ENCODE assay signal across 16 mouse cellular contexts in genomic region chr12:117385697-117386096, GRCm38 (mm10).
DNase-seq lines count a peak whose midpoint lies in the region; ATAC-seq and TF ChIP-seq lines count a peak whose summit lies in the region.
"Had no signal": no experiment of that assay in that cellular context is flagged by ENCODE, and none has a peak within 500 bp of the region (broad histone marks: within the 10 kb centered on the region; RNA-seq: fewer than 3 reads in every experiment).

No protein-coding gene starts in this region.

- H3K27ac ChIP-seq in liver, postnatal 0 days (ENCODE audit: low read depth) = no peak overlapping the region
- no peak overlapping the region for H3K27ac ChIP-seq in liver, embryonic 12.5 days
- H3K27ac ChIP-seq: embryonic facial prominence, embryonic 10.5 days; embryonic facial prominence, embryonic 13.5 days; forebrain, embryonic 12.5 days; forebrain, embryonic 15.5 days; heart, embryonic 15.5 days; hindbrain, embryonic 10.5 days; hindbrain, embryonic 14.5 days had no signal

- no peak for TF ChIP-seq CTCF in liver, postnatal 0 days (IDR thresholded peaks at IDR 0.05; ENCODE audit: low read depth)

- 38% methylated on average over 1 of the region's 1 CpGs for WGBS in liver, postnatal 0 days (ENCODE audit: insufficient replicate concordance)
- 62% methylated on average over 1 of the region's 1 CpGs for WGBS in liver, embryonic 12.5 days (ENCODE audit: insufficient replicate concordance)

- no peaks in the 10 kb centered on the region for H3K27me3 ChIP-seq in liver, postnatal 0 days (ENCODE audit: insufficient read depth, low read length)
- no peaks in the 10 kb centered on the region for H3K27me3 ChIP-seq in liver, embryonic 12.5 days (replicated peaks)
- H3K27me3 ChIP-seq: embryonic facial prominence, embryonic 13.5 days; heart, embryonic 12.5 days had no signal

- no peak for TF ChIP-seq EP300 in liver, postnatal 0 days (IDR thresholded peaks at IDR 0.05; ENCODE audit: low read depth)

- no peak overlapping the region for H3K9ac ChIP-seq in liver, postnatal 0 days (replicated peaks)
- H3K9ac ChIP-seq in liver, embryonic 12.5 days = no peak overlapping the region
- H3K9ac ChIP-seq: embryonic facial prominence, embryonic 13.5 days; forebrain, embryonic 12.5 days; forebrain, embryonic 15.5 days; heart, embryonic 12.5 days; heart, embryonic 15.5 days; hindbrain, embryonic 14.5 days had no signal

- H3K9me3 ChIP-seq in liver, postnatal 0 days (ENCODE audit: low read length) = no peaks in the 10 kb centered on the region
- H3K9me3 ChIP-seq in liver, embryonic 12.5 days (replicated peaks) = no peaks in the 10 kb centered on the region
- H3K9me3 ChIP-seq: embryonic facial prominence, embryonic 10.5 days; embryonic facial prominence, embryonic 13.5 days; forebrain, embryonic 12.5 days; forebrain, embryonic 15.5 days; heart, embryonic 12.5 days; heart, embryonic 15.5 days; hindbrain, embryonic 10.5 days had no signal

- no peak overlapping the region for H3K4me3 ChIP-seq in liver, postnatal 0 days (ENCODE audit: low read depth, low read length)
- no peak overlapping the region for H3K4me3 ChIP-seq in liver, embryonic 12.5 days
- H3K4me3 ChIP-seq: embryonic facial prominence, embryonic 10.5 days; embryonic facial prominence, embryonic 13.5 days; erythroblast, embryonic 14.5 days; forebrain, embryonic 12.5 days; forebrain, embryonic 15.5 days; heart, embryonic 12.5 days; heart, embryonic 15.5 days; hindbrain, embryonic 10.5 days had no signal

- peak overlapping the region; percentile 4; the same call in 1 of the 2 replicates for H3K4me2 ChIP-seq in liver, postnatal 0 days (ENCODE audit: low read depth, low read length)
- H3K4me2 ChIP-seq in liver, embryonic 12.5 days = no peak overlapping the region
- H3K4me2 ChIP-seq: embryonic facial prominence, embryonic 13.5 days; forebrain, embryonic 12.5 days; forebrain, embryonic 15.5 days; heart, embryonic 12.5 days; heart, embryonic 15.5 days; hindbrain, embryonic 14.5 days had no signal

- intact Hi-C loops in gastrocnemius, postnatal 14 days (cut with DNase I; ENCODE audit: low total_unique reads) = loop anchor here (5.0 kb wide), 1 partner anchor 382 kb away; no protein-coding TSS in a partner anchor

- H3K4me1 ChIP-seq in liver, postnatal 0 days (ENCODE audit: insufficient read depth) = peaks cover 4% of the 10 kb centered on the region
- H3K4me1 ChIP-seq in liver, embryonic 12.5 days = no peaks in the 10 kb centered on the region
- H3K4me1 ChIP-seq: embryonic facial prominence, embryonic 10.5 days; forebrain, embryonic 12.5 days; forebrain, embryonic 15.5 days; hindbrain, embryonic 10.5 days had no signal

- no peaks in the 10 kb centered on the region for H3K36me3 ChIP-seq in liver, postnatal 0 days (replicated peaks; ENCODE audit: insufficient read depth, low read length)
- no peaks in the 10 kb centered on the region for H3K36me3 ChIP-seq in liver, embryonic 12.5 days
- H3K36me3 ChIP-seq: embryonic facial prominence, embryonic 10.5 days; embryonic facial prominence, embryonic 13.5 days; forebrain, embryonic 12.5 days; forebrain, embryonic 15.5 days; heart, embryonic 12.5 days; heart, embryonic 15.5 days; hindbrain, embryonic 10.5 days had no signal

- no peak for DNase-seq in liver, postnatal 0 days
- peak; percentile 50 for DNase-seq in A20 (ENCODE audit: low read depth, low spot score)
- DNase-seq in gastrocnemius, postnatal 14 days = no peak
- no peak for DNase-seq in Muller cell, postnatal 12 days (ENCODE audit: inconsistent ontology term)

- ATAC-seq in liver, postnatal 0 days = no peak
- ATAC-seq in liver, embryonic 12.5 days = no peak
- peak; percentile 63; the same call in 1 of the 2 replicates for ATAC-seq in common myeloid progenitor, adult 5-6 weeks (replicated peaks; ENCODE audit: low read depth, poor library complexity, severe bottlenecking)
- ATAC-seq in megakaryocyte progenitor cell, adult 5-6 weeks (replicated peaks; ENCODE audit: poor library complexity) = peak; percentile 70

Comparison
In these comparisons a context has a peak if more than half of its experiments do, and no peak if none do; other contexts are left out.
1. ATAC-seq: peak in common myeloid progenitor, adult 5-6 weeks (single experiment) and megakaryocyte progenitor cell, adult 5-6 weeks (single experiment); none in liver, postnatal 0 days (single experiment) and liver, embryonic 12.5 days (single experiment).